Mouse (Mus musculus) heart, postnatal 4 days (tissue): ENCODE measurements around the gene Mthfs. TPM values are rescaled to one million over a fixed set of nuclear protein-coding genes. Genes with fewer than 3 reads are reported as not detected.

Experiments
- total RNA-seq, 2 experiments: library from RNA; stranded (reverse); gene quantifications; 2 replicates each; pipeline ENCODE4 v1.2.3; 2021

Mthfs gene
- total RNA-seq, 2 experiments from 2014 or later = 18.9 to 19.4 TPM

Other genes with a start within 250 kb of the Mthfs start
- gene Trim43b, start 117.8 kb upstream of the Mthfs start, total RNA-seq = not detected
- gene Bcl2a1b, start 11.5 kb upstream of the Mthfs start, total RNA-seq = under 1 TPM in 1 of 2 experiments, not detected in 1; 0.88 TPM
- gene Gm29094, start 11.3 kb upstream of the Mthfs start, total RNA-seq = 1 to 10 TPM in 1 of 2 experiments, under 1 TPM in 1; 0.59 to 1.5 TPM